Mouse (Mus musculus) bone marrow, adult 2 months (tissue): ENCODE results near the gene Ccdc9. TPM values are rescaled to one million over a fixed set of nuclear protein-coding genes. Genes with fewer than 3 reads are reported as not detected.

Source experiments
- H3K27ac ChIP-seq: fragments of 200-500 bp; 2 replicates; pipeline ENCODE4 v1.5.1; 2012; ENCODE audit warnings: low read depth, mild to moderate bottlenecking, control low read depth, inconsistent platforms, low read length; ENCODE audit not compliant: control insufficient read depth, poor library complexity, insufficient read depth
- H3K4me1 ChIP-seq: fragments of 200-500 bp; 2 replicates; pipeline ENCODE4 v1.6.1; 2011; ENCODE audit warnings: low read length; ENCODE audit not compliant: control insufficient read depth, insufficient read depth
- H3K4me3 ChIP-seq: fragments of 200-500 bp; replicated peaks from 2 replicates; pipeline ENCODE3; 2011; ENCODE audit warnings: mild to moderate bottlenecking, low read depth, low read length, control low read depth; ENCODE audit not compliant: control insufficient read depth
- CTCF ChIP-seq: fragments of 200-500 bp; IDR thresholded peaks from 2 replicates; pipeline ENCODE4 v1.5.1; 2011; ENCODE audit warnings: low read length, control low read depth; ENCODE audit not compliant: control insufficient read depth, insufficient read depth
- POLR2A ChIP-seq: fragments of 200-500 bp; IDR thresholded peaks from 2 replicates; pipeline ENCODE4 v1.6.1; 2011; ENCODE audit warnings: low read depth, mild to moderate bottlenecking, control low read depth, low read length, borderline replicate concordance; ENCODE audit not compliant: control insufficient read depth
- WGBS: fragments of 180-500 bp; shearing (Covaris S2); methylation state at CpG from one replicate; pipeline ENCODE4 v1.1.7; 2018; 5-methylcytosine and 5-hydroxymethylcytosine counted together
- polyA plus RNA-seq: library from polyadenylated mRNA; stranded (reverse); fragments of >200 nt; gene quantifications from 2 replicates; pipeline ENCODE4 v1.2.4, GENCODE M21; 2011; ENCODE audit warnings: low replicate concordance; ENCODE audit not compliant: missing spikeins, insufficient read depth, insufficient read length

The Ccdc9 gene
- polyA plus RNA-seq = 108 and 194 TPM in 2 replicates

DNA sequence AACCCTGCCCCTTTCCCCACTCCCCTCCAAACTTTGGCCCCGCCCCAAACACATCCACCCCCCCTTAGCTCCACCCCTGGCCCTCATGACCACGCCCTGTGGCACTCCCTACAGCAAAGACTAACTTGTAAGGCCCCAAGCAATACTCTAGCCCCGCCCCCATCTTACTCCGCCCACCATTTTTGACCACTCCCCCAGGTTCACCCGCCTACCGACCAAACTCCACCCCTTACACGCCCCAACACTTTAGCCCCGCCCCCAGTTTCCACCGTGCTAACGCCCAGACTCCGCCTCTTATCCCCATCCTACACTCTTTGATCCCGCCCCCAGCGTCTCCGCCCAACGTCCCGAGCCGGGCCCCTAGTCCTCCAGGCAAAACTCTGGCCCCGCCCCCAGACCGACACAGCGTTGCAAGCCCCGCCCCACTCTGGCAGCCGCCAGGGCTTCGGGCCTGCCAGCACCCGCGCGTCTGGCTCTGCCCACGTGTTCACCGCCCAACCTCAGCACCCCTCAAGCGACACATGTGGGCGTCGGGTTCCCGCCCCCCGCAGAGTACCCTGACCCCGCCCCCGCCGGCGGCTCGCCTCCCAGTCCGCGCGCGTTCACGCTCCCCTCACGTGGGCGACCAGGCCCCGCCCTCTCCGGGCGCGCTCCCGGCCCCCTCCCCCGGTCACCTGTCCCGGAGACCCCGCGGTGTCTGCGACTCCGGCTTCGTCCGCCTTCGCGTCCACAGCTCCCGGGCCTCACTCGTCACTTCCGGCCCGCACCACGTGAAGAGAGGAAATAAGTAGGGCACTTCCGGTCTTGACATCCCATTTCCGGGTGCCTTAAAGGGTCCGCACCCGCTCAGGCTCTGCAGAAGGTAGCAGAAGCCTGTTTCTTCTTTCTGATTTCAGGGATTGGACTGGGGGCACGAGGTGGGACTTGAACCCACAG, at the start of gene Ccdc9:
Gene Ccdc9, minus strand, starts transcription at position 770 of the 936 bp plus-strand sequence.
- no peaks in the 10 kb centered on the region for H3K4me1 ChIP-seq
- no peak for TF ChIP-seq CTCF
- no peak; the same call in 1 of the 2 replicates for TF ChIP-seq POLR2A
- H3K27ac ChIP-seq = peak within 1 kb of the TSS; percentile 94
- whole genome bisulfite sequencing = under 1% methylated on average over 70 of the region's 70 CpGs
- H3K4me3 ChIP-seq = peak within 1 kb of the TSS; percentile 64

- Histone ChIP-seq H3K4me3 (no peak overlapping the region), H3K27ac (no peak overlapping the region), H3K4me1 (no peaks in the 10 kb centered on the region)
- no peak for TF ChIP-seq POLR2A
- TF ChIP-seq CTCF = no peak
- WGBS = 85% methylated on average over 3 of the region's 3 CpGs
Observed at GRCm38 (mm10) chr7:16329146-16329545, 42.6 kb upstream of the Ccdc9 start.

GRCm38 (mm10) chr7:16326607-16326971, 40.0 kb upstream of the Ccdc9 start:
- TF ChIP-seq POLR2A (no peak), CTCF (no peak)
- Histone ChIP-seq H3K4me3 (no peak overlapping the region), H3K4me1 (no peaks in the 10 kb centered on the region), H3K27ac (no peak overlapping the region)
- 94% methylated on average over 2 of the region's 2 CpGs for WGBS

- WGBS = 28% methylated on average over 8 of the region's 8 CpGs
- H3K4me3 ChIP-seq = no peak overlapping the region
- TF ChIP-seq CTCF = peak; percentile 65
- TF ChIP-seq POLR2A = no peak
- H3K27ac ChIP-seq = no peak overlapping the region
- no peaks in the 10 kb centered on the region for H3K4me1 ChIP-seq
Observed at GRCm38 (mm10) chr7:16325920-16326606, 39.5 kb upstream of the Ccdc9 start.

DNA sequence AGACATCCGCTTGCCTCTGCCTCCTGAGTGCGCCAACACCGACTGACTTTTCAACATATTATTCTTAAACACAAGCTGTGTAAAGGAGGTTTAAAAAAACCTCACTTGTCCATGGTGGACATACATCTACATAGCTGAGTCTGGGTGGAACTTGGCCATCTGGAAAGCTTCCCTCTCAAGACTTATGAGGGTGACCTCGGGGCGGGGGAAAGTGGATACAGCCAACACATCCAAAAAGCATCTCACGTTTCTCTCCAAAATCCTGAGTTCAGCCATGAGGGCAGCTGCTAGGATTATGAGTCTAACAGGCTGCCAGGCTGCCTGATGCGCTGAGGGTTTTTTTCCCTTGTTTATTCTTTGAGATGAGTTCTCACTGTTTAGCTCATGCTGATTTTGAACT, 38.1 kb upstream of the Ccdc9 start:
- 92% methylated on average over 7 of the region's 7 CpGs for WGBS
- H3K27ac ChIP-seq = no peak overlapping the region
- TF ChIP-seq CTCF (no peak), POLR2A (no peak)
- H3K4me1 ChIP-seq = no peaks in the 10 kb centered on the region
- H3K4me3 ChIP-seq = no peak overlapping the region

- Histone ChIP-seq H3K4me1 (no peaks in the 10 kb centered on the region), H3K4me3 (no peak overlapping the region), H3K27ac (no peak overlapping the region)
- no peak for TF ChIP-seq POLR2A
- no peak for TF ChIP-seq CTCF
- 86% methylated on average over 6 of the region's 6 CpGs for WGBS
Observed at GRCm38 (mm10) chr7:16320479-16320878, 33.9 kb upstream of the Ccdc9 start.

DNA sequence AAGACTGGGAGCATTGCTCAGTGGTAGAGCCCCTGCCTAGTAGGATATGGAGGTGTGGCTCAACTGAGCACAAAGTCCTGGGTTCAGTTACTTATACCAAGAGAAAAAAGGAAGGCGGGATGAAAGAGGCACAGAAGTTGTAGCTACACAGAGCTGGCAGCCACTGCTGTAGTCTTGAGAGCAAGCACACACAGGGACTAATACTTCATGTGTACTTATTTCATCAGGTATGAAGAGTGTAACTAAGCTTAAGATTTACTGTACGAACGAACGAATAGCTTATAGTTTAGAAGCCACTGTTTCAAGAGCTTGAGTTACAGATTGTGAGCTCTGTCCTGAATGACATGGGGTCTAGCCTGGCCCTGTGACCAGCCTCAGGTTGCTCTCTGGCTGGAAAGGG, 32.6 kb upstream of the Ccdc9 start:
- H3K4me1 ChIP-seq = no peaks in the 10 kb centered on the region; the same call in 1 of the 2 replicates
- no peak overlapping the region for H3K4me3 ChIP-seq
- no peak for TF ChIP-seq POLR2A
- no peak for TF ChIP-seq CTCF
- no peak overlapping the region for H3K27ac ChIP-seq
- 89% methylated on average over 4 of the region's 4 CpGs for WGBS

- WGBS = 91% methylated on average over 14 of the region's 14 CpGs
- TF ChIP-seq CTCF (no peak), POLR2A (no peak)
- Histone ChIP-seq H3K4me1 (peaks cover 3% of the 10 kb centered on the region; the same call in 1 of the 2 replicates), H3K4me3 (no peak overlapping the region), H3K27ac (no peak overlapping the region)
Observed at GRCm38 (mm10) chr7:16317094-16317493, 30.5 kb upstream of the Ccdc9 start.
